Mouse (Mus musculus): ENCODE results near the gene Taar7a. TPM values are rescaled to one million over a fixed set of nuclear protein-coding genes. Genes with fewer than 3 reads are reported as not detected.

The Taar7a gene
- not detected in 2 replicates for polyA plus RNA-seq (2015; fragmentation: Nextera tagmentation; extraction: Ambion mirVana)

DNA sequence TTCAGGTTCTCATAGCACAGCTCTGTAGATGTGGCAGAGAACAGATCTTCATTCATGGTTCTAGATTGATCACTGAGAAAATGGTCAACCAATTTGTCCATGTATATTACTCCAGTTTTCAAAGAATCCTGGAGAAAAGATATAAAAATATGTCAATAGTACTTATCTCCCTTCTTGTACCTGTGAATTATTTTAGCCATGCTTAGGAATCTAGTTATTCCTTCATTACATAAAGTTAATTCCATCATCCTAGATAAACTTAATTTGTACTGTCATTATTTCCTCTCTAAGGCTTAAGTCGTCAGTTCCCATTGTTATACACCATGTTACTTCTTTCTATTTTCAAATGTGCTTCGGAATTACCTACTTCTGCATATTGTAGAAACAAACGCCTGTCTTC lies at the start of gene Taar7a:
TSS of gene Taar7a (minus strand) at position 101 of the 400 bp plus-strand sequence.
- Histone ChIP-seq H3K4me3 (replicated peaks; ENCODE audit: low read length) (no peak within 1 kb of the TSS), H3K9ac (replicated peaks; ENCODE audit: low read depth, low read length) (no peak within 1 kb of the TSS), H3K4me2 (ENCODE audit: low read length) (no peak within 1 kb of the TSS), H3K27ac (ENCODE audit: low read length) (no peak within 1 kb of the TSS), H3K36me3 (ENCODE audit: control insufficient read depth, insufficient read depth) (no peaks in the 10 kb centered on the region), H3K9me3 (ENCODE audit: control insufficient read depth, low read length) (no peaks in the 10 kb centered on the region), H3K27me3 (replicated peaks; ENCODE audit: control insufficient read depth, insufficient read depth, low read length) (no peaks in the 10 kb centered on the region), H3K4me1 (replicated peaks; ENCODE audit: control insufficient read depth, insufficient read depth, low read length) (no peaks in the 10 kb centered on the region)
- no peak for ATAC-seq
- WGBS, result 80% methylated on average over 3 of the region's 3 CpGs

DNA sequence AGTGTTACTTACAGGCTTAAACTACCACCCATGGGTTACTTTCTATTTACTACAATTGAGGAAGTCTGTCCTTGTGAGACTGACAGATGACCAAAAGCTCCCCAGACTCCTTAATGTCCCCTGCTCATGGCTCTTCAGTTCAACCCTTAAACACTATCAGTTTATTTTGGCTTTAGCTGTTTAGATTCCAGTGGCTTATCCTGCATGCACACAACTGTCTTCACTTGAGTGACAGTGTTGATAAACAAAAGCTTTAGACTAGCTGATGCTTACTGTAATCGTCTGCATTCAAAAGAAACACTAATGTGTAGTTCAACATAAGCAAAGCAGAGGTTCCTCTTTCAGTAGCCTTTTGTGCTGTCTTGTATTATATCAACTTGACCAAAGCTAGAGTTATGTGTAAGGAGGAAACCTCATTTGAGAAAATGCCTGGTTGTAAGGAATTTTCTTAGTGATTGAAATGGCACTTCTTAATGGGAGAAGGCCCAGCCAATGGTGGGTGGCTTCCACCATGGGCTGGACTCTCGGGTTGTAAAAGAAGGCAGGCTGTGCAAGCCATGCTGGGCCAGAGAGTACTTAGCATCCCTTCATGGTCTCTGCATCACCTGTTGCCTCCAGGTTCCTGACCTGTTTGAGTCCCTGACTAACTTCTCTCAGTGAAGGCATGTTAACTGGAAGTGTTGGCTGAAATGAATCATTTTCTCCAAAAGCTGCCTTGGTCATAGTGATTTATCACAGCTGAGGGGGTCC lies 47.0 kb upstream of the Taar7a start:
- ATAC-seq, result no peak
- H3K27me3 ChIP-seq (replicated peaks; ENCODE audit: control insufficient read depth, insufficient read depth, low read length), result no peaks in the 10 kb centered on the region
- no peaks in the 10 kb centered on the region for H3K4me1 ChIP-seq (replicated peaks; ENCODE audit: control insufficient read depth, insufficient read depth, low read length)
- WGBS, result 59% methylated on average over 2 of the region's 2 CpGs
- no peak overlapping the region for H3K27ac ChIP-seq (ENCODE audit: low read length)
- H3K9me3 ChIP-seq (ENCODE audit: control insufficient read depth, low read length), result no peaks in the 10 kb centered on the region
- H3K36me3 ChIP-seq (ENCODE audit: control insufficient read depth, insufficient read depth), result no peaks in the 10 kb centered on the region
- H3K9ac ChIP-seq (replicated peaks; ENCODE audit: low read depth, low read length), result no peak overlapping the region
- no peak overlapping the region for H3K4me3 ChIP-seq (replicated peaks; ENCODE audit: low read length)
- H3K4me2 ChIP-seq (ENCODE audit: low read length), result no peak overlapping the region

DNA sequence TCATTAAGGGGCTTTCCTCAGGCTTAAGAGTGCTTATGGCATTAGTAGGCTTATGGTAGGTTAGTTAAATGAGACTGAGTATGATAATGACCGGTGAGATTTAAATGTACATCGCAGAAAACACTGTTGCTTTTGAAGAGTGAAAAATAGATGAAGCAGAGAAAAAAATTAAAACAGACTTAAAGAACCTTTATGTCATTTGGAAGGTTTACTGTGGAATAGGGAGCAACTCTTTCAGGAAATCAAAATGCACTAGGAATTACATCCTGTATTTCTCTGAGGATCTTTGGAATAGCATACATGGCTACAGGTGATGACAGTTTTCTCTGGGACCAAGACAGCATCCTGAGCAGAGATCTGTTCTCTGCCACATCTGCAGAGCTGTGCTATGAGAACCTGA lies 44.0 kb upstream of the Taar7a start, which contains the start of gene Taar7e:
TSS of gene Taar7e (plus strand) at position 301 of the 400 bp plus-strand sequence.
- Histone ChIP-seq H3K27me3 (replicated peaks; ENCODE audit: control insufficient read depth, insufficient read depth, low read length) (no peaks in the 10 kb centered on the region), H3K4me2 (ENCODE audit: low read length) (no peak within 1 kb of the TSS), H3K9me3 (ENCODE audit: control insufficient read depth, low read length) (no peaks in the 10 kb centered on the region), H3K9ac (replicated peaks; ENCODE audit: low read depth, low read length) (no peak within 1 kb of the TSS), H3K4me3 (replicated peaks; ENCODE audit: low read length) (no peak within 1 kb of the TSS), H3K36me3 (ENCODE audit: control insufficient read depth, insufficient read depth) (no peaks in the 10 kb centered on the region), H3K27ac (ENCODE audit: low read length) (no peak within 1 kb of the TSS), H3K4me1 (replicated peaks; ENCODE audit: control insufficient read depth, insufficient read depth, low read length) (no peaks in the 10 kb centered on the region)
- no peak for ATAC-seq
- 82% methylated on average over 2 of the region's 2 CpGs for WGBS

DNA sequence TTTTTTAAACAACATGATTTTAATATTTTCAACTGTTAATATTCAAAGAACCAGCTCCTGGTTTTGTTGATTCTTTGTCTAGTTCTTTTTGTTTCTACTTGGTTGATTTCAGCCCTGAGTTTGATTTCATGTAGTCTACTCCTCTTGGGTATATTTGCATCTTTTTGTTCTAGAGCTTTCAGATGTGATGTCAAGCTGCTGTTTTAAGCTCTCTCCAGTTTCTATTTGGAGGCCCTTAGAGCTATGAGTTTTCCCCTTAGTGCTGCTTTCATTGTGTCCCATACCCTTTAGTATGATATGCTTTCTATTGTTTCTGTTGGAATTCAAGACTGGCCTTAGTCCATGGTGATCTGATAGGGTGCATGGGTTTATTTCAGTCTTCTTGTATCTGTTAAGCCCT lies 38.1 kb upstream of the Taar7a start:
- Histone ChIP-seq H3K4me3 (replicated peaks; ENCODE audit: low read length) (no peak overlapping the region), H3K4me2 (ENCODE audit: low read length) (no peak overlapping the region), H3K4me1 (replicated peaks; ENCODE audit: control insufficient read depth, insufficient read depth, low read length) (no peaks in the 10 kb centered on the region), H3K27ac (ENCODE audit: low read length) (no peak overlapping the region), H3K9me3 (ENCODE audit: control insufficient read depth, low read length) (no peaks in the 10 kb centered on the region), H3K27me3 (replicated peaks; ENCODE audit: control insufficient read depth, insufficient read depth, low read length) (no peaks in the 10 kb centered on the region), H3K9ac (replicated peaks; ENCODE audit: low read depth, low read length) (no peak overlapping the region), H3K36me3 (ENCODE audit: control insufficient read depth, insufficient read depth) (no peaks in the 10 kb centered on the region)
- ATAC-seq, result no peak

DNA sequence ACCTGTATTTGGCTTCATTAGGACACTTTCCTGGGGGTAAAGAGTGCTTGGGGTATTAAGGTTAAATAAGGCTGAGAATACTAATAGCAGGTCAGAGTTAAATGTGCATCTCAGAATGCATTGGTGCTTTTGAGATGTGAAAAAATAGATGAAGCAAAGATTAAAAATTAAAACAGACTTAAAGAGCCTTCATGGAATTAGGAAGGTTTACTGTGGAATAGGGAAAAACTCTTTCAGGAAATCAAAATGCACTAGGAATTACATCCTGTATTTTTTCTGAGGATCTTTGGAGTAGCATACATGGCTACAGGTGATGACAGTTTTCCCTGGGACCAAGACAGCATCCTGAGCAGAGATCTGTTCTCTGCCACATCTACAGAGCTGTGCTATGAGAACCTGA lies 33.6 kb upstream of the Taar7a start, which contains the start of gene Taar7d:
TSS of gene Taar7d (plus strand) at position 301 of the 400 bp plus-strand sequence.
- Histone ChIP-seq H3K4me3 (replicated peaks; ENCODE audit: low read length) (no peak within 1 kb of the TSS), H3K27me3 (replicated peaks; ENCODE audit: control insufficient read depth, insufficient read depth, low read length) (no peaks in the 10 kb centered on the region), H3K9ac (replicated peaks; ENCODE audit: low read depth, low read length) (no peak within 1 kb of the TSS)

DNA sequence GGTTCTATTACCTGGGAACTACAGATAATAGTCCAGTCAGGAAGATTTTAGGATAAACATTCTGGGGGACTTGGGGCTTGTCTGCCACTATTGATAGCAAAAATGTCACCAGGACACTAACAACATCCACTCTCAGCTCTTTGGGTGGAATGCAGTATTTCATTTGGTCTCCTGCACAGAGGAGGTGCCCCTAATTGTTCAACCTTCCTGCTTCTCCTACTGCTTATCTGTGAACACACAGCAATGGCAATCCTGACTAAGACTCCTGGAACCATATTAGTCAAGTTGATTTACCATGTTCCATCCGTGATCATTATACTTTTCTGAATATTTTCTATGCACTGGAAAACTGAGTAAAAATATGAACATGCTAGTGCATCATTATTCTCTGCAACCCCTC lies 14.9 kb upstream of the Taar7a start:
- Histone ChIP-seq H3K9me3 (ENCODE audit: control insufficient read depth, low read length) (no peaks in the 10 kb centered on the region), H3K27me3 (replicated peaks; ENCODE audit: control insufficient read depth, insufficient read depth, low read length) (no peaks in the 10 kb centered on the region), H3K9ac (replicated peaks; ENCODE audit: low read depth, low read length) (no peak overlapping the region), H3K4me1 (replicated peaks; ENCODE audit: control insufficient read depth, insufficient read depth, low read length) (no peaks in the 10 kb centered on the region), H3K4me3 (replicated peaks; ENCODE audit: low read length) (no peak overlapping the region), H3K4me2 (ENCODE audit: low read length) (no peak overlapping the region), H3K27ac (ENCODE audit: low read length) (no peak overlapping the region), H3K36me3 (ENCODE audit: control insufficient read depth, insufficient read depth) (no peaks in the 10 kb centered on the region)
- WGBS, result 92% methylated on average over 1 of the region's 1 CpGs
- no peak for ATAC-seq

More for the DNA sequence above, 33.6 kb upstream of the Taar7a start, which contains the start of gene Taar7d:
- no peak within 1 kb of the TSS for H3K27ac ChIP-seq (ENCODE audit: low read length)
- H3K9me3 ChIP-seq (ENCODE audit: control insufficient read depth, low read length), result no peaks in the 10 kb centered on the region
- H3K4me2 ChIP-seq (ENCODE audit: low read length), result no peak within 1 kb of the TSS
- no peaks in the 10 kb centered on the region for H3K4me1 ChIP-seq (replicated peaks; ENCODE audit: control insufficient read depth, insufficient read depth, low read length)
- H3K36me3 ChIP-seq (ENCODE audit: control insufficient read depth, insufficient read depth), result no peaks in the 10 kb centered on the region
- ATAC-seq, result no peak

DNA sequence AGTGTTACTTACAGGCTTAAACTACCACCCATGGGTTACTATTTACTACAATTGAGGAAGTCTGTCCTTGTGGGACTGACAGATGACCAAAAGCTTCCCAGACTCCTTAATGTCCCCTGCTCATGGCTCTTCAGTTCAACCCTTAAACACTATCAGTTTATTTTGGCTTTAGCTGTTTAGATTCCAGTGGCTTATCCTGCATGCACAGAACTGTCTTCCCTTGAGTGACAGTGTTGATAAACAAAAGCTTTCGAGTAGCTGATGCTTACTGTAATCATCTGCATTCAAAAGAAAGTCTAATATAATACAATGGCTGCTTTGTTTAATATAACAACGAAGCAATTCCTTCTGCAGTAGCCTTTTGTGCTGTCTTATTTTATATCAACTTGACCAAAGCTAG lies 13.8 kb upstream of the Taar7a start:
- Histone ChIP-seq H3K36me3 (ENCODE audit: control insufficient read depth, insufficient read depth) (no peaks in the 10 kb centered on the region), H3K4me1 (replicated peaks; ENCODE audit: control insufficient read depth, insufficient read depth, low read length) (no peaks in the 10 kb centered on the region), H3K4me3 (replicated peaks; ENCODE audit: low read length) (no peak overlapping the region), H3K27ac (ENCODE audit: low read length) (no peak overlapping the region), H3K9me3 (ENCODE audit: control insufficient read depth, low read length) (no peaks in the 10 kb centered on the region), H3K9ac (replicated peaks; ENCODE audit: low read depth, low read length) (no peak overlapping the region), H3K4me2 (ENCODE audit: low read length) (no peak overlapping the region), H3K27me3 (replicated peaks; ENCODE audit: control insufficient read depth, insufficient read depth, low read length) (no peaks in the 10 kb centered on the region)
- no peak for ATAC-seq
- WGBS, result 43% methylated on average over 2 of the region's 2 CpGs

DNA sequence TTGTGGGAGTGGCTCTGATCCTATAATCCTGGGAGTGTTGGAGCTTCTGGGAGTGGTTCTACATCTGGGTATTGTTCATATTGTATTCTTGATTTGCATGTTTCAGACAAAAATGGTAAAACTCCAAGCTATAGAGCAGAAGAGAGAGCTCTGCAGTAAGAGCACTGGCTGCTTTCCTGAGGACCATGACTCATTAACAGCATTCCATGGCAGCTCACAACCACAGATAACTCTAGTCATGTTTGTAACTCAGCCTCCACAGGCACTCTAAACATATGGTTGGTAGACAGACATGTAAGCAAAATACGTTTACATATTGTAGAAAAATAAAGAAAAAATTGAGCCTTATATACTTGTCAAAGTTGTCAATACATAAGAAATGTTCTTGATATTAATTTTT lies 13.2 kb upstream of the Taar7a start:
- whole genome bisulfite sequencing, result 73% methylated on average over 1 of the region's 1 CpGs
- no peak for ATAC-seq
- no peak overlapping the region for H3K9ac ChIP-seq (replicated peaks; ENCODE audit: low read depth, low read length)
- H3K27ac ChIP-seq (ENCODE audit: low read length), result no peak overlapping the region
- H3K4me2 ChIP-seq (ENCODE audit: low read length), result no peak overlapping the region
- H3K4me1 ChIP-seq (replicated peaks; ENCODE audit: control insufficient read depth, insufficient read depth, low read length), result no peaks in the 10 kb centered on the region
- H3K36me3 ChIP-seq (ENCODE audit: control insufficient read depth, insufficient read depth), result no peaks in the 10 kb centered on the region
- no peaks in the 10 kb centered on the region for H3K9me3 ChIP-seq (ENCODE audit: control insufficient read depth, low read length)
- no peaks in the 10 kb centered on the region for H3K27me3 ChIP-seq (replicated peaks; ENCODE audit: control insufficient read depth, insufficient read depth, low read length)
- H3K4me3 ChIP-seq (replicated peaks; ENCODE audit: low read length), result no peak overlapping the region

DNA sequence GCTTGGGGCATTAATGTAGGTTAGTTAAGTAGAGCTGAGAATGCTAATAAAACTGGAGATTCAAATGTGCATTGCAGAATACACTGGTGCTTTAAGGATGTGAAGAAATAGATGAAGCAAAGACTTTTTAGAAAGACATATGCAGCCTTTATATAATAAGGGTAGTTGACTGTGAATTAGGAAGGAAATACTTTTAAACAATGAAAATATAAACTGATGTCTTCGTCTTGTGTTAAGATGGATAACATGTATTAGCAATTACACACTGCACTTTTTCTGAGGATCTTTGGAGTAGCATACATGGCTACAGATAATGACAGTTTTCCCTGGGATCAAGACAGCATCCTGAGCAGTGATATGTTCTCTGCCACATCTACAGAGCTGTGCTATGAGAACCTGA lies 6.4 kb upstream of the Taar7a start, which contains the start of gene Taar7b:
TSS of gene Taar7b (plus strand) at position 301 of the 400 bp plus-strand sequence.
- Histone ChIP-seq H3K9ac (replicated peaks; ENCODE audit: low read depth, low read length) (no peak within 1 kb of the TSS), H3K4me1 (replicated peaks; ENCODE audit: control insufficient read depth, insufficient read depth, low read length) (no peaks in the 10 kb centered on the region), H3K9me3 (ENCODE audit: control insufficient read depth, low read length) (no peaks in the 10 kb centered on the region), H3K27ac (ENCODE audit: low read length) (no peak within 1 kb of the TSS), H3K4me2 (ENCODE audit: low read length) (no peak within 1 kb of the TSS), H3K4me3 (replicated peaks; ENCODE audit: low read length) (no peak within 1 kb of the TSS), H3K36me3 (ENCODE audit: control insufficient read depth, insufficient read depth) (no peaks in the 10 kb centered on the region), H3K27me3 (replicated peaks; ENCODE audit: control insufficient read depth, insufficient read depth, low read length) (no peaks in the 10 kb centered on the region)
- WGBS, result 89% methylated on average over 1 of the region's 1 CpGs
- ATAC-seq, result no peak
